Mouse (Mus musculus) kidney, postnatal 4 days (tissue): ENCODE data around the gene Slc16a8.

Source experiments
- DNase-seq, 2 experiments: peaks; one replicate each; pipeline ENCODE4 v3.0.0; 2021; ENCODE audit warnings: mixed read lengths in 2 of 2

Slc16a8 gene

DNA sequence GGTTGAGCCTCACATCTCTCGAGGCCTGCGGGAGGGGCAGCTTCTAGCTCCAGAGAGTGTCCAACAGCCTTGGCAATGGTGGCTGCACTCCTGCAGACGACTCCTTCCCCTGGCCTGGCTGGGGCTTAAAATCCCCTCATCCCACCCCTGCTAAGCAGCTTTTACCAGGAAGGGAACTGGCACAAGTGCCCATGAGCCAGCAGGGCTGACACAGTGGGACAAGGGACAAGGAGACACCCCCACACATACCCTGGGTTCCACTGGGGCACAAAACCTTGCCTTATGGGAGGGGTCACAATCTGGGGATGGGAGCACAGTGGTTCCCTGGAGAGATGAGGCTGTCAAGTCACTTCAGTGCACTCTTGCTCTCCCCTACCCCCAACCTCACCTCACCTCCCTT lies at the start of gene Slc16a8:
TSS of gene Slc16a8 (minus strand) at position 101 of the 400 bp plus-strand sequence.
- no peak for DNase-seq

DNA sequence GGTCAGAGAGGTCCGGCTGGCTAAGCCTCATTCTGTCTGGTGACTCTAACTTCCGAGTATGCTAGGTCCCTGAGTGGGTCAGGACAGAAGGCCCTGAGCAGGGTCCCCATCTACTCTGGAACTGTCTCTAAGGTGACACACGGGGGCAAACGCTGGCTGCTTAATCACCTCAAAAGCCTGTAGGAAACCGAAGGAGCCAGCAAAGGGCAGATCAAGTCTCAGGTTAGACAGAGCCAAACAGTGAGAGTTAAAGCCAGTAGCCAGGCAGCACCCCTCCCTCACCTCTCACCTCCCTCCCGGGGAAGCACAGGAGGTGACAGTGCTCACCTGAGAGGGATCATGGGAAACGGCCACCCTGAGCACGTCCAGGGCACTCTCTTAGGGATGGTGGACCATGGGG lies 49.2 kb upstream of the Slc16a8 start:
- DNase-seq, result peak; percentile 50 to 62

DNA sequence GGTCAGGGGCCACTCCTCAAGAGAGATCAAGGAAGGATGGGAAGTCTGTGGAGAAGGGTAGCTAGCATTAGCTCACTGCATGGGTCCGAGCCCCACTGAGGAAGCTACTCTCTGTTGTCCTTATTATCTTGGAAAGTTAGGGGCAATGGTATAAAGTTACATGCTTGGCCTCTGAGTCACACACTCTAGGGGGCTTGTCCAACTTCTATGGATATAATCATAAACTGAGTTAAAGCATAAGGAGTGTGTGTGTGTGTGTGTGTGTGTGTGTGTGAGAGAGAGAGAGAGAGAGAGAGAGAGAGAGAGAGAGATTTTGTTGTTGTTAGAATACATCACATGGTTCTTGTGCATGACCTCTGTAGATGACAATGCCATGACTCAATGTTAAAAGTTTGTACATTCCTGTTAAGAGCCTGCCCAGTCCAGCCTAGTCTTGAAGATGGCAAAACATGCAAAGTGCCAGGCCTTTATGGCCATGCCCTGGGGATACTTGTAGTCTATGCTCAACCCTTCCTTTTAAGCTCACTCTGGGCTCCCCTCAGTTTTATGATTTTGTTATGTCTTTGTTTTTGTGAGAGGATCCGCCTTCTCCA lies 45.1 kb upstream of the Slc16a8 start:
- DNase-seq, result no peak

DNA sequence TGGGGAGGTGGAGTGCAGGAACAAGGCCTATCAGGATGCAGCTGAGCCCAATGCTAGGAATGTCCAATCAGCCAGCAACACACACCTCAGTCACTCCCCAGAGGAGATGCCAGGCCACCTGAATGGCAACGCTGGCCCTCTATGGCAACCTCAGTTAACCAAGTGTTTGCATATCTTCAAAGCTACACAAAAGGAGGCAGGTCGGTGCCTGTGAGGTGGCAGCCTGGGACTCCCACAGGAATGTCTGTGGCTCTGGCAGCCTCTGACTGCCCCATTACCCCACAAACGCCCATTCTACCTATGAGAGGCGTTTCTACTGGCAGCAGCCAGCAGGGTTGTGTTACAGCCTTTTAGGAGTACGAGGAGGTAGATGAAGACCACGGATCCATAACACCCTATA lies 44.0 kb upstream of the Slc16a8 start:
- DNase-seq, result no peak

DNA sequence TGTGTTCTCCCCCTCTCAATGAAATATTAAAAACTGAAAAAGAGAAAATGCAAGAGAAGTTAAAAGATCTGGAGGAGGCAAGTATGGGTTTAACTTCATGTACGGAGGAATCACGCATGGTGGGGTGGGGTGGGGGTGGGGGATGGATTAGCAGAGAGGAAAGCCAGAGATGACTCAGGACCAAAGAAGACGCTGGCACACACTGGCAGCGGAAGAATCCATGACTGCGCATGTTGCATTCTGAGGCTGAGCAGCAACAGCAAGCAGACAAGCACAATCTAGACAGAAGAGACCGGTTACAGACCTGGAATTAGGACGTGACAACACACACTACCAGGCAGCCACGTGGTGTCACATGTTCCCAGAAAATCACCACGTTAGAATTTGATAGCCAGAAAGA lies 38.2 kb upstream of the Slc16a8 start:
- no peak for DNase-seq

DNA sequence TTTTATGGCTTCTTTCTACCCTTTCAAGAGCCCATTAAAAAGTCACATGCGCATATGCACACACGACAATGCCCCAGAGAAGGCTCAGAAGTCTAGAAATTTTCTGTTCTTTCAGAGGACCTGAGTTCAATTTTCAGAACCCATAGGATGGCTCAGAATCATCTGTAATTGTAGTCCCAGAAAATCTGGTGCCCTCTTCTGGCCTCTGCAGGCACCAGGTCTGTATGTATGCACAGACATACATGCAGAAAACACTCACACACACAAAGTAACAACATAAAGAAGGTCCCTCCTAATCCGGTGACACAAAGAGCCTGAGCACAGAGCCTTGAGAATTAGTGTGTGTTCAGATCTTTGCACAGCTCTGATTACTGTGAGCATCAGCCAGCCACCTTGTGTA lies 35.8 kb upstream of the Slc16a8 start:
- no peak for DNase-seq

DNA sequence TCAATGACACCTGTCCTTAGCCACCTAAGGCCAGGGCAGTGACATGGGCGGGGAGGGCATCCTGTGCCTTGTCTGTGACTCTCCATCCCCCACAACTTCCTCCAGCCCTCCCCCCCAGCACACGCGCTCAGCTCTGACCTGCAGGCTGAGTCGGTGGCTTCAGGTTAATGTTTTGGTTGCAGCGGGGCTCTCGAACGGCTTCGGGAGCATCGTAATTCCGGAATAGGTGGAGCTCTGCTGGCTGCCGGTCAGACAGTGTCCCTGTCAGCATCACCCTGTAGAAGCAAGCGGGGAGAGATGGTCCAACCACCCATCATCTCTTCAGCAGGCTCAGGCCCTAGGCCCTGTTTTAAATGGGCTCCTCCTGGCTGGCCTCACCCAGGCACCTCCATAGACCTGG lies 34.9 kb upstream of the Slc16a8 start:
- no peak for DNase-seq

DNA sequence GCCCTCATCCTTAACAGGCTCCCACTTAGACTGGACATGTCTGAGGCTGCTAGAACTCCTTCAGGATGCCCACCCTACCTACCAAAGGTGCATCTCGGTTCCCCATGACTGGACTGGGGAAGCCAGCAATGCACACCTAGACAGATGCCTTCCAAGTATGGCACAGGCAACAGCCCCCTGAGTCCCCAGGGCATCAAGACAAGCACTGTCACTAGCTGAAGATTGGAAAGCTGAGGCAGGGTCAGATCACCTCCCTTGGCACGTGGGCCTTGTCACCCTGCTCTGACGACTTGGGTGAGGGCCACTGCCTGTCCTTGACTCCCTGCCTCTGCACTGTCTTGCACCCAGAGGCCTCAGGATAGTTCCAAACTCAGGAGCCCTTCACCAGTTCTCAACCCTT lies 33.8 kb upstream of the Slc16a8 start:
- DNase-seq, result no peak

DNA sequence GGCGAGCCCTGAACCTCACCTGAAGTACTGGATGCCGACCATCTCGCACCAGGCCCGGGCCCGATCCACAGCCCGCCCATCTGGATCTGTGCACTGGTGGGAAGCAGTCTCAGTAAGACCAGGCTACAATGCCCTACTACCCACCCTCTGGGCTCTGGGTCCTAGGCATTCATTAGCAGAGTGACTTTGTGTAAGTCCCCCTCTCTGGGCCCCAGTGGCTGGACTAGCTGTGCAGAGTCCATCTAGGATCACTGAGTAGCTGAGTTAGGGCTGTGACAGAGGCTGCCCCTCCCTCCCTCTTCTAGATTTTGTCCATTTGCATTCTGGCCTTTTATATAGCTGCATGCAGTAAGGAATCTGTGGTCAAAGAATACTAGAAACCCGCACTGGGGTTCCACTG lies 32.5 kb upstream of the Slc16a8 start:
- peak in 1 of 2 experiments; percentile 62 for DNase-seq

DNA sequence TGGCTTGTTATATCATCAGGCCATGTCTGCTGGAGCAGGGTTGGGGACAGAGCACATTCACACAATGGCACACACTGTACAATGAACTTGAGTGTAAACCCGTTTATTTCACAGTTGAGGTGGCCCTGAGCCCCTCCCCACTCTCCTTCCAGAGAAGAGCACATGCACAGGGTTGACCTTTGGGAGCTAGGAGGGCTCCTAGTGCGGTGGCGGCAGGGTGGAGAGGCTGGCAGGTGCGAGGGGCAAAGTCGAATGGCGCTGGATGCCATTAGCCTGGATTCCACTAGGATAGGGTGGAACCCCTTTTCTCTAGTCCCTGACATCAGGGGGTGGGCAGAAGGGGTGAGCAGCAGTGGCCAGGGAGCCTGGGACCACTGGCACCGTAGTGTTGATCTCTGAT lies 31.6 kb upstream of the Slc16a8 start:
- peak; percentile 43 to 62 for DNase-seq

DNA sequence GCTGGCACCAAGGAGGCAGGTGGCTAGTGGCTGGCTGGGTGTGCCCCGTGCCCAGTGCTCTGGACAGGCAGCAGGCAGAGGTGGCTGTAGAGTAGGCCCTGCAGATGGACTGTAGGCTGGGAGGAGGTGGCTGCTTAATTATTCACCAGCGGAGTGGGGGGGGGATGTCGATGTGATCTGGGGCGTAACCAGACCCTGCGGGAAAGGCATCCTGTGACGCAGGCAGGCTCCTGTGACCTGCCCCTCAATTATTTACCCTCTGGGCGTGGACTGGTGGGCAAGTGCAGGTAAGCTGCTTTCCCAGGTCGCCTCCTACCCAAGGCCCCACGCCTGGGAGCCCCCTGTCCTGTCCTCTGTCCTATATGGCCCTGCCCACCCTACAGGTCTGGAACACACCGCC lies 30.8 kb upstream of the Slc16a8 start, which contains the start of gene Baiap2l2:
TSS of gene Baiap2l2 (minus strand) at position 139 of the 400 bp plus-strand sequence.
- DNase-seq, result peak; percentile 78 to 85

DNA sequence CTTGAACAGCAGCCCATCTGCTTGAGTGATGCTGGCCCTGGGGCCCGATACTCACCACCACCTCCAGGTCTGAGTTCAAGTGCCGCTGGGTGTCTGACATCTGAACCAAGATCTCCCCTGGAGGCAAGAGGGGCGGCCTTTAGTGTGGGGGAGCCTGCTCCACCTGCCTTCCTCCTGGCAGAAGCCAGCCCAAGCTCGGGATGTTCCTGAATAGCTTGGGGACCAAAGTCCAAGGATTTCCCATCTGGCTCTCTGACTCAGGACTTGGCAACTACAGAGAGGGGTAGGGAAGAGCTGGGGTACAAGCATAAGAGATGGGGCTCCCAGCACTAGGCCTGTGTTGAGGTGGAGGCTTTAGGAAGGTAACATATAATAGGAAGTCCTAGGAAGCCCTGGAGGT lies 28.8 kb upstream of the Slc16a8 start:
- DNase-seq, result peak in 1 of 2 experiments; percentile 34

DNA sequence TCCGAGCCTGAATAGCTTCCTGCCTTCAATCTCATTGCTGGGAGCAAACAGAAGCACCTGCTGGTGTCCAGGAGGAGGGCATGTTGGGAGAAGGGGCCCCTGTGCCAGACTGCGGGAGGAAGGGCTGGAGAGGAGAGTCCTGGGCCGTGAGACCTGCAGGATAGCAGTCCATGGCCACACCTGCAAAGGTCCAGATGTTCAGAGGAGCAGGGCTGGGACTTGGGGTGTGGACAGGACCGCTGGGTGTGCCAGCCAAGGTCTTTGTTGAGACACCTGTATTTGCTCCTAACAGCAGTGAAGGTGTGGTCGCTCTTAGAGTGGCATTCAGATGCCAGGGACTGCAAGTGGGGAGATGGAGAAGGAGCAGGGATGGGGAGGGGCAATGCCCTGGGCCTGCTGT lies 27.9 kb upstream of the Slc16a8 start:
- no peak for DNase-seq

DNA sequence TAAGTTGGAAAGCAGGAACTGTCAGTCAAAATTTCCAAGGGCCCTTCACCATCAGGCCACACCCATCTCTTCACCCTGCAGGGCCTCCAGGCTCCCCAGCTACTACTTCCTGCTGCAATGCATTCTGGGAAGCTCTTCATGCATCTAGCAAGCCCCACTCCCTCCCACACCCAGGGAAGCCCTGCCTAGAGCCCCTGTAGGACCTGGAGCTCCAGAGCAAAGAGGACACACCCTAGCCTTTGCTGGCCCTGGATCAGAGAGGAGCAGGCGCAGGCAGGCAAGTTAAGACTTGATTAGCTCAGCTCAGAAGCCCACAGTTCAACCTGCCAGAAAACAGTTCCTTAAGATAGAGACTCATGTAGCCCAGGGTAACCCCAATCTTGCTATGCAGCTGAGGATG lies 26.8 kb upstream of the Slc16a8 start:
- DNase-seq, result no peak

DNA sequence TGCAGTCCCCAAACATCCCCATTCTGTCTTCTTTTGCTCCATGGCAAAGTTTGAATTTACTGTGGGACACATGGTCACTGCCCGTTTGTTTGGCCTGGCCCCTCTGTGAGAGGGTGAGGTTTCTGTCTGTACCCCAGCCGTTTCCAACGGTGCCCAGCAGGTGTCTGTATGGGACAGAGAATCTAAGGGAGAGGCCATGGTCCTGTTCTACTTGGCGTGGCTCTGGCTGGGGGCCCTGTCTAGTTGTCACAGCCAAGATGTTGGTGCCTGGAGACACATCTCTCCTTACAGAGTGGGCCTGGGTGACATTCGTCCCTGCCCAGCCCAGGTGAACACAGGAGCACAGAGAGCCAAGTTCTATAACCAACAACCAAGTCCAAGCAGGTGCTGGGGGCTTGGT lies 26.3 kb upstream of the Slc16a8 start:
- DNase-seq, result peak in 1 of 2 experiments; percentile 47

DNA sequence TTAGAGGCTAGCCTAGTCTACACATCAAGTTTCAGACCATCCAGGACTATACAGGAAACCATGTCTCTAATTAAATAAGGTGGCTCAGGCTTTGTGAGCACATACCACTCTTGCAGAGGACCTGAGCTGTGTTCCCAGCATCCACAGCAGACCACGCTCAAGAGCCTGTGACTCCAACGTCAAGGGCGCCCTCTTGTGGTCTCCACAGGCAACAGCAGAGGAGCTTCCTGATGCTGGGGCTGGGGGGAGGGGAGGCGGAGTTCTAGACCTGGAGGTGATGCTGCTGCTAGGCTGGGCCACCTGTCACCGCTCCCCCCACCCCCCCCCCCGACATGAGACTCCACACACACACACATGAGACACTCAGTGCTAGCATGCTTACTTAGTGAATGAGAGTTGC lies 25.6 kb upstream of the Slc16a8 start:
- peak; percentile 51 to 63 for DNase-seq

DNA sequence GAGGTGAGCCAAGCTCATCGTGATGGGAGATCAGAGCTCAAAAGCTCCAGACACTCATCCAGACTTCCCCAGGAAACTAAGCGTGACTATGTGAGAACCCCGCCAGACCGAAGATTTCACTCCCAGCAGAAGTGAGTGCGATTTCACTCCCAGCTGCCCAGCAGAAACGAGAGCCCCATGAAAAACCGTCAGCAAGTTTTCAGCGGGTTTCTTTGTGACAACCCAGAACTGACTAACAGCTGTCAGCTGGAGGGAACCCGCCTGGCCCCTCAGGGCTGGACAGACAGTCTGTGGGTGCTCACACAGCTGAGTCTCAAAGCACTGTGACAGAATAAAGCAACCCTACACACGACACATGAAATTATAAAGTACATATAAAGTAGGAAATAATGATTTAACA lies 23.2 kb upstream of the Slc16a8 start:
- no peak for DNase-seq

DNA sequence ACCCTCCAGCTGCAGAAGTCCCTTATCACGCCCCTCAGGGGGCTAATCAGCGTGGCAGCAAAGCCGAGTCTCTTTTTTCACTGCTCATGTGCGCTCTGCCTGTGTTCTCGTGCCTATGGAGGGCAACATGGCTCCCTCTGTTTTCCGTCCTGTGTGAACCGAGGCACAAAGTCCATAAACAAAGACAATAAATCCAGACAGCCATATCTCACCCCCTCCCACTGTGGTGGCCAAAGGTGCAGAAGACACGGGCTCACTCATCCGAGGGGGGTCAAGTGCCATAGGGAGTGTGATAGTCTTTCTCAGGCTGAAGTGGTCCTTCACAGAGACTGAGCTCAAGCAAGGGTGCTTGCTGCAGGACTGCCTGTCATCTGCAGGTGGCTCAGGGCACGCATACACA lies 18.5 kb upstream of the Slc16a8 start:
- no peak for DNase-seq

DNA sequence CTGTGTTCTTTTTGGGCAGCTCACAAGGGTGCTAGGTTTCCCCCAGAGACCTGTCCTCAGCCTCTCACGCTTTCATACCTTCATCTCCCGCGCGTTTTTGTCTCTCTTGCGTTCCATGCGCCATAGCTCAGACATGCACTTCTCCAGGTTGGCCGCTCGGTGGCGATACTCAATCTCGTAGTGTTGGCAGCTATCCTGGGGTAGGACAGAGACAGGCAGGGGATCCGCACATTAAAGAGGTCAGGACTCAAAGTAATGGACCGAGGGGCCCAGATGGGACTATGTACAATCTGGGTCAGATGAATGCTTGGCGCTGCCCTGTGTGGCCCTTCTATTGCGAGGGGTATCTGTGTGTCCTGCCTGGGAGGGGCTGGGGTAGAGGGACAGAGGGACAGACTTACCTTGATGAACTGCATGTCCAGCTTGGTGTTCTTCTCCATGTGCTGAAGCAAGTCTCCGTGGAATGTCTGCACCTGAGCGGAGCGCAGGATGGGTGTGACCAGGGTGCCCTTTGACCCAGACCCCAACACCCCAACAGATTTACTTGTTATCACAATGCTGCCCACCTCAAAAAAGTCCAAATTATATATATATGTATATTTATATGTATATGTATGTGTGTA lies 16.7 kb upstream of the Slc16a8 start:
- DNase-seq, result peak; percentile 68 to 70

DNA sequence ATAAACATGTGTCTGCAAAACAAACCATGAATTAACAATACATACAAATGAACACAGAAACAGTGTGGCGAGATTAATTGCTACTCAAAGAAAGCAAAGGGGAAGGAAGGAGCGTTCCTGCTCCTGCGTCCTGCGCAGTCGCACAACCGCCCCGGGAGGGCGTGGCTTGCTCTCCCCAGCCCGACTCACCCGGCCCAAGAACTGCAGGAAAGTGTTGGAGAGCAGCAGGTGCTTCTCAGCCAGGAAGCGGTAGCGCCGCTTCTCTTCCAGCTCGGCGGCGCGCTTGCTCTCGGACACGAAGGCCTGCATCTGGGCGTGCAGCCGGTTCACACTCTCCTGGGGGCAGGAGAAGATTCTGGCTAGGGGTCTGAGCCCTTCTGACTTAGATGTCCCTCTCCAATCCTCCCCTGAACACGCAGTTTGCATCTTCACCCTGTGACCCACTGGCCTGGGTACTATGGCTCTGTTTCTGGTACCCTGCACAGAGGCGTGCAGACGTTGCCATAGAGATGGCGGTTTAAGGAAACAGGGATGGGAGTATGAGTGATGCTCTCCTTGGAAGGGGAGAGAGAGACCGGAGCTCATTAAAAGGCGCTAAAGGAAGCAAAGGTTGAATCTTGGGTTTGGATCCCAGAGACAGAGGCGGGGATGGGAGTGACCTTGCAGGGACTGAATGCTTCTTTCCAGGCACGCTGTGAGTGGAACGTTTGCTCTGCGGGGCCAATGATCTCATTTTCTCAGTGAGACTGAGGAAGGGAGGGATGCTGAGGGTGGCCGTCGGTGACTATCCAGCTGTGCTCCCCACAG lies 16.0 kb upstream of the Slc16a8 start:
- peak; percentile 83 to 87 for DNase-seq

DNA sequence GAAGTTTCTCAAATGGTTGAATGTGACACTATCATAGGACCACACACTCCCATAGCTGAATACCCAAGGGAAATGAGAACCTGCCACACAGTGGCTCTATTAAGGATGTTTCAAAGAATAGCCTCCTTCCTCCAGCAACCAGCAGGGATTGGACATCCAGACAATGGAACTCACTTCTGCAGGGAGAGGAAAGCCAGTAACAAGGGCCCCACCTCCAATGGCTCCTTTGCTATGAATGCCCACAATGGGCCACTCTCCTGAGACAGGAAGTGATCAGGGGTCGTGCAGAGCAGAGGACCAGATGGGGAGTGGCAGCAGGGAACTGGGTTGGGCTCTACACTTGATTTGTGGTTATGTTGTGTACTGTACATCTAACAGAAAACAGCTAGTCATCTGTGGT lies 14.0 kb upstream of the Slc16a8 start:
- DNase-seq, result no peak

DNA sequence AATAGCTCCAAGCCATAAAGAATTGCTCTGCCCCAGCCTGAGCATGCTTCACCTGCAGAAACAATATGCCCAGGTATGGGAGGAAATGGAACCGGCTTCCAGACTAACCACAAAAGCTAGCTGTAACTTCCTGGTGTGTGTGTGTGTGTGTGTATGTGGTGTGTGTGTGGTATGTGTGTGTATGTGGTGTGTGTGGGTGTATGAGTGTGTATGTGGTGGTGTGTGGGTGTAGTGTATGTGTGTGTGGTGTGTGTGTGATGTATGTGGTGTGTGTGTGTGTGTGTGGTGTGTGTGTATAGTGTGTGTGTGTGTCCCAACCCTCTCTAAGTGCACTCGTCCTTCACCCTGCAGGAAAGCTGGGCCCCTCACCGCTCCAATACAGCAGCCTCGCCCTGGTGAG lies 10.8 kb upstream of the Slc16a8 start:
- no peak for DNase-seq

DNA sequence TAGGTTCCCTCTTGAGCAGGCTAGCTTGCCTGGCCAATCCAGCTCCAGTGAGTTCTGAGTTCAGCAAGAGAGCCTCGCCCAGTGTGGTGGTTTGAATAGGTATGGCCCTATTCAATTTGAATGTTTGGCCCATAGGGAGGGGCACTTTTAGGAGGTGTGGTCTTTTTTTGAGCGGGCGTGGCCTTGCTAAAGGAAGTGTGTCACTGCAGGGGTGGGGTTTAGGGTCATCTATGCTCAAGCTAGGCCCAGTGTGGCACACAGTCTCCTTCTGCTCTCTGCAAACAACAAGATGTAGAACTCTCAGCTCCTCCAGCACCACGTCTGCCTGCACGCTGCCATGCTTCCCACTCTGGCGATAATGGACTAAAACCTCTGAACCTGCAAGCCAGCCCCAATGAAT lies 9.2 kb upstream of the Slc16a8 start:
- no peak for DNase-seq

DNA sequence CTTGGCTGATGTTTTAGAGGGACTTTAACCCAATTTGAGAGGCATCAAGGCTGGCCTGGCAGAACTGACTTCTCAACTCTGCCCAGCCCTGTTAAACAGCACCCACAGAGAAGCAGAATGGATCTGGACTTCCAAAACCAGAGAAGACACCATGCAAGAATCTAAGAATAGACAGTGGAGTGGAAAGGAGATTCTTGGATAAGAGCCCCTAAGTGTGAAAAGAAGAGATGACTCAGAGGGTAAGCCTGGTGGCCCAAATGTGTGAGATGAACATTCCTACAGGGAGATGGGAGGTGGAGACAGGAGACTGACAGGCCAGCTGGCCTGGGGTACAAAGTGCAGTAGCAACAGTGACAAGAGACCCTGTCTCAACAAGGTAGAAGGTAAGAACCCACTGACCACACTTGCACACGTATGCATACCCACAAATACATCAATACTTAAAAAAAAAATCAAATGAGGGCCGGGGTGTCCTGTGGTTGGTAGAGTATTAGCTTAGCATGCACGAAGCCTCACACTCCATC lies 8.3 kb upstream of the Slc16a8 start:
- DNase-seq, result no peak
